Mouse (Mus musculus) gonadal fat pad, adult 2 months (tissue): ENCODE data around the gene Evx2. TPM values are rescaled to one million over a fixed set of nuclear protein-coding genes. Genes with fewer than 3 reads are reported as not detected.

Experiments
- DNase-seq: peaks from one replicate; pipeline ENCODE4 v3.0.0-alpha.2; 2012; ENCODE audit warnings: low read depth
- polyA plus RNA-seq: library from polyadenylated mRNA; depleted of rRNA; stranded (reverse); fragments of >200 nt; gene quantifications from 2 replicates; pipeline ENCODE4 v1.2.3, GENCODE M21; 2012; rRNA removed

The Evx2 gene
- polyA plus RNA-seq, 1 experiment: not detected

- DNase-seq: no peak
Observed at GRCm38 (mm10) chr2:74620368-74620767, 39.0 kb downstream of the Evx2 start.

- no peak for DNase-seq
Observed at GRCm38 (mm10) chr2:74619676-74620246, 39.6 kb downstream of the Evx2 start.

GRCm38 (mm10) chr2:74617706-74618105 is 41.7 kb downstream of the Evx2 start:
- DNase-seq: no peak

DNA sequence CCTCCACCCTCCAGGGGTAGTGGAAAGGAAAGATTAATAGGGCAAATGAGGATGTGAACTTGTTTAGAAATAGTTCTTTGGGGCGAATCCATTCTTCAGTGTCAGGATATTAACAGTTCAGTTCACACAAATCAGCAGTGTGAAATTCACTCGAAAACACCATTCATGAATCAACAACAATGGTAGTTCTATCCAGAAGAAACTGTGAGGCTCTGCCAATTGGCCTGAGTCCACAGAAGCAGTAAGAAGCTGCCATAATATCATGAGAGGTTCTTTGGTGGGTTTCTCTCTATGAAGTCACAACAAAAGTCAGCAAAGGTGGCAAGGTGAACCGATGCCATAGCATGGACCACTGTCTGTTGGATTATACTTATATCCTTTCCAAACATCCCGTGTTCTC is 48.0 kb downstream of the Evx2 start:
- no peak for DNase-seq

DNA sequence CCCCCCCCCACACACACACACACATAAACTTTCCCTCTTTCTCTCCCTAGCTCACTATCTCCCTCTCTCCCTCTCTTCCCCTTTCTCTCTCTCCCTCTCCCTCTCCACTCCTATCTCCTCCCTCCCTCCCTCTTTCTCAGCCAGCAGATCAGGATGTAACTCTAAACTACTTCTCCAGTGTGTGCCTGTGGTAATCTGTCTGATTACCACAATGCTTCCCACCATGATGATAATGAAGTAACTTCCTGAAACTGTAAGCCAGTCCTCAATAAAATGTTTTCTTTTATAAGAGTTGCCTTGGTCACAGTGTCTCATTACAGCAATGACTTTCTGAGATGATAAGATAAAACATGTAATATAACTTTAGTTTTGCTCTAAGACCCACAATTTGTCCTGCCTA is 50.0 kb downstream of the Evx2 start:
- no peak for DNase-seq

GRCm38 (mm10) chr2:74606087-74606760 is 53.1 kb downstream of the Evx2 start:
- DNase-seq: no peak

DNA sequence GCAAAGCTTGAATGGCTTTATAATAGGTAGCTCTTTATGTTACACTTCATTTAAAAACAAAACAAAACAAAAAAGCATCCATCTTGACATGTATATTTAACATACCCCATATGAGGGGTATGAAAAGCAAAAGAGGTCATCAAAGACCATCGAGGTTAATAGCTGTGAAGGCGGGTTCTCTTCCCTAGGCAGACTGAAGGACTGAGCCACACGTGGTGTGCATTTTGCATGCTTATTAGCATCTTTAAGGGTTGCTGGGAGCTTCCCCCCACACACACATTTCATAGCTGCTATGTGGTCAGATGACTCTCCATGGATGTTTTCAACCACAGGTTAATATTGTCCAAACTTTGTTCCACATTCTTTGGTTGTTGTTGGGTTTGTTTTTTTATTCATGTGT is 55.3 kb downstream of the Evx2 start:
- no peak for DNase-seq

Other genes with a start within 250 kb of the Evx2 start
- gene Lnpk, start 80.1 kb downstream of the Evx2 start, polyA plus RNA-seq: 8.1 and 10.7 TPM in 2 replicates
- gene Hoxd13, start 8.8 kb upstream of the Evx2 start, polyA plus RNA-seq: 0.34 and 0.46 TPM in 2 replicates
- 0.09 and 0.13 TPM in 2 replicates for gene Hoxd12, start 15.5 kb upstream of the Evx2 start, polyA plus RNA-seq
- gene Hoxd11, start 20.0 kb upstream of the Evx2 start, polyA plus RNA-seq: 0.44 and 0.76 TPM in 2 replicates
- gene Hoxd10, start 32.4 kb upstream of the Evx2 start, polyA plus RNA-seq: 0.90 and 2.2 TPM in 2 replicates
- 17.1 and 28.9 TPM in 2 replicates for gene Hoxd9, start 38.2 kb upstream of the Evx2 start, polyA plus RNA-seq
- gene Hoxd8, start 45.1 kb upstream of the Evx2 start, polyA plus RNA-seq: 43.0 and 80.7 TPM in 2 replicates
- 23.7 and 30.0 TPM in 2 replicates for gene Hoxd3, start 52.4 kb upstream of the Evx2 start, polyA plus RNA-seq
- gene Hoxd4, start 52.4 kb upstream of the Evx2 start, polyA plus RNA-seq: 91.6 and 149 TPM in 2 replicates
- 16.4 and 21.3 TPM in 2 replicates for gene Gm28230, start 67.2 kb upstream of the Evx2 start, polyA plus RNA-seq
- 0.36 and 0.80 TPM in 2 replicates for gene Hoxd1, start 103.4 kb upstream of the Evx2 start, polyA plus RNA-seq
- 50.5 and 64.2 TPM in 2 replicates for gene Mtx2, start 166.2 kb upstream of the Evx2 start, polyA plus RNA-seq